Mouse (Mus musculus) bone marrow macrophage, adult 2 months (primary cell): ENCODE data around the gene Foxn3.

Experiments used
- CTCF ChIP-seq: IDR thresholded peaks from 2 replicates; pipeline ENCODE4 v1.5.1; 2012; ENCODE audit warnings: low read depth, mild to moderate bottlenecking, low read length, moderate library complexity
- POLR2A ChIP-seq: IDR thresholded peaks from 2 replicates; pipeline ENCODE4 v1.6.1; 2012; ENCODE audit warnings: mild to moderate bottlenecking, low read depth, low read length, borderline replicate concordance

DNA sequence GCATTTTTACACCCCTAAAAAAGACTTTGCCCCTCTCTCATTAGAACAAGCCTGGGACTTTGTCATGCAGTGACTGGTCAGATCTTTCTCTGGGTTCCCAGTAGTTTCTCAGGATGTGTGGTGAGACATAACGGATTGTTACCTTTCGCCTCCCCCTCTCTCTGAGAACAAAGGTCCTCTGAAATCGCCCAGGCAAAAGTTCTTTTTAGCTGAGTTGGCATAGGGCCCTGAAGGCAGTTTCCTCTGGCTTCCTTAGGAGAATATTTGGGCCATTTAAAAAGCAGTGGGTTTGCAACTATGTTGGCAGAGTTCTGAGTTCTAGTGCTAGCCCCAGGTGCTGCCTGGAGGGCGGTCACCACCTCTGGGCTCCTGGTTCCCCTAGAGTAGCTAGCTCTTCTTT lies 4.9 kb downstream of the Foxn3 start:
- TF ChIP-seq CTCF (no peak), POLR2A (no peak)
